Mouse (Mus musculus) mesoderm, embryonic 11.5 days (tissue): ENCODE data around the gene Csrp2.

Source experiments
- DNase-seq: peaks from one replicate; pipeline ENCODE4 v3.0.0-alpha.2; 2012; ENCODE audit warnings: low read depth, low spot score

Gene Csrp2

GRCm38 (mm10) chr10:110931161-110931912 lies 11.7 kb downstream of the Csrp2 start:
- peak; percentile 36 for DNase-seq

DNA sequence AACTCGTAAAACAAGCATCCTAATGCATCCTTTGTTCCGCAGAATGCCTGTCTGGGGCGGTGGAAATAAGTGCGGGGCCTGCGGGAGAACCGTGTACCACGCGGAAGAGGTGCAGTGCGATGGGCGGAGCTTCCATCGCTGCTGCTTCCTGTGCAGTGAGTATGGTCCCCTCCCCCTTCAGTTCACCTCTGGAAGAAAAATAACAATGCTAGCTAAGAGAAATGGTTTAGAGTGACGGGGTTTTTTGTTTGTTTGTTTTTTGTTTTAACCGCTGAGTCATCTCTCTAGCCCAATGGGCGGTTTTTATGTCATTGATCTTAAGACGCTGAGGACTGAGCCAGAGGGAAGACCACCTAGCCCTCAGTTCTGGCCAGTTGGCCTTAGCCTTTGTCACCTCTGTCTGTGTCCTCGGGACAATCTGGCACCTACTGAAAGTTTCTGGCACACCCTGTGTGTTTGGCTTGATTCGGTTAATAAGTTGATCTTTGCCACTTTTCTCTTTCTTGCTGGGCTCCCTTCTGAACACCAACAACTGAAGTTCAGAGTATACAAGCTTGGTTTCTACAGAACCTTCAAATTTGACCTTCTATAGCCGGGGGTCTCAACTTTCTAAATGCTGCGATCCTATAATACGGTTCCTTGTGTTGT lies 12.4 kb downstream of the Csrp2 start:
- DNase-seq: peak; percentile 61

GRCm38 (mm10) chr10:110933584-110933983 lies 14.0 kb downstream of the Csrp2 start:
- DNase-seq: no peak

GRCm38 (mm10) chr10:110935081-110935480 lies 15.5 kb downstream of the Csrp2 start:
- no peak for DNase-seq

DNA sequence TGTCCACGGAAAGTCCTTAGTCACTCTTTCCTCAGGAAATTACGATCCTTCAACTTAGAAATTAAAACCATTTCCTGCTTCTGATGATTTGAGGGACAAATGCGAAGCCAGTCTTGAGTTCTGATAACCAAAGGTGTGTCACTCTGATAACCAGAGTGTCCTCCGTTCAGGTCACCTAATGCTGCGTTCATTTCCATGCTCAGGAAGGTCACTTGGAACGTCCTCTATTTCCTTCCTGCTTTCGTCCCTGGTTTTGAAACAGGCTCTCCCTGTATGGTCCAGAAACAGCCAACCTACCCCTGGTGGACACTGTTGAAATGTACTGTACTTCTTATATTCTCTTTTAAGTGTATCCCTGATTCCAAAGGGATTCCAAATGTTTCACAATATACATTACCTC lies 16.1 kb downstream of the Csrp2 start:
- no peak for DNase-seq

DNA sequence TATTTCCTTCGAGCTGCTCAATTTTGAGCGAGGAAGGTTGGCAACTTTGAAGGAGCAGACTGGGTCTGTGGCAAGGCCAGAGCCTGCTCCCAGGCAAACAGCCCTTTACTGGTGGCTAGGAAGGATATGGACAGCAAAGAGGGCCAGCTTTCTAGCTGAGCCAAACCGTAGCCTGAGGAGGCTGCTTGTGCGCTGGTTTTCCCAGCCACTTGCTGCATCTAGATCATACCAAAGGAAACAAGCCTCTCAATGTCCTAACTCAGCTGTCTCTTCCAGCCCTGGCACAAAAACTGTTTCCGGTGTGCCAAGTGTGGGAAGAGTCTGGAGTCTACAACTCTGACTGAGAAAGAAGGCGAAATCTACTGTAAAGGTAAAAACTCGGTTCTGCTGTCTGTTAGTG lies 18.8 kb downstream of the Csrp2 start:
- DNase-seq: no peak

DNA sequence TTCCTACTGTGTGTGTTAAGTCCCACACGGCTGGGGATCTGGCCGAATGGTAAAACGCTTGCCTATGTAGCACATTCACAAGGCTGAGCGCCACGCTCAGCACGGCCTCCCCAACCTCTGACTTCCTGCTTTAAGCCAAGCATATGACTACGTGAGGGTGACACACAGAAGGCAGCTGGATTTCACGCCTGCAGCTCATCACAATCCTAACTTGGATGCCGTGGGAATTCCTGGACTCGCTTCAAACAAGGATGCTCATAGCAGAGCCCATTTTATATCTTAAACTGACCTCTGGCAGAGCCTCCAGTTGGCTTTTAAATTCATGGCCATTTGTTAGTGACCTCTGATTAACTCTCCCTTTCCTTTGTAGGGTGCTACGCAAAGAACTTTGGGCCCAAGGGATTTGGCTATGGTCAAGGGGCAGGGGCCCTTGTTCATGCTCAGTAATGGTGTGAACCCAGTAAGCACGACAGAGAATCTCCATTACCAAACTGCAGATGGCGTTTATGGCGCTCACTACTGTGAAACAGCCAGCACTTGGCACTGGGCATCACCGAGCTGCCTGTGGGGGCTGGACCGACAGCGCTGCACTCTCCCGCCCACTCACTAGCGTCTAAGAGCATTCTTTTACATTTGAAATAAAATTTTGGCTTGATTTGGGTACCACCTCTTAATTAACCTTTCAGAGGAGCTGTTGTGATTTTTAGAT lies 19.4 kb downstream of the Csrp2 start:
- no peak for DNase-seq

GRCm38 (mm10) chr10:110939717-110940116 lies 20.1 kb downstream of the Csrp2 start:
- DNase-seq: no peak

GRCm38 (mm10) chr10:110940740-110941398 lies 21.3 kb downstream of the Csrp2 start:
- DNase-seq: no peak

GRCm38 (mm10) chr10:110941968-110942367 lies 22.4 kb downstream of the Csrp2 start:
- no peak for DNase-seq

DNA sequence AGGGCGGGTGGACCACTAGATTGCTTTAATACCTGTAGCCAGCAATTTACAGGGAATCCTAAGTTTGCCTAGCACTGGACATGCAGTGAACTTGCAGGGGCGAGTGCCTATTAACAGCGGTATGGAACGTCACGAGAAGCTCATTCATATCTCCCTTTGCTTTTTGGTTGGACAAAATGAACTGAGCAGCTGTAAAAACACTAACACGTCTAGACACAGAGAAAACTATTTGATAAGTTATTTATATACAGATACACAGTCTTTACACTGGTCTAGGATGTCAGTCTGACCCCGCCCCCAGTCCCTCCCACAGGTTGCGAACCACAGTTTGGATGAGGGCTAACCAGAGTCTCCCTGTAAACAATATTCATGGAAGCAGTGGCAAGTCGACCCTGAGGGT lies 23.2 kb downstream of the Csrp2 start:
- no peak for DNase-seq

- no peak for DNase-seq
These were observed 24.6 kb downstream of the Csrp2 start for GRCm38 (mm10) chr10:110944175-110944574.

DNA sequence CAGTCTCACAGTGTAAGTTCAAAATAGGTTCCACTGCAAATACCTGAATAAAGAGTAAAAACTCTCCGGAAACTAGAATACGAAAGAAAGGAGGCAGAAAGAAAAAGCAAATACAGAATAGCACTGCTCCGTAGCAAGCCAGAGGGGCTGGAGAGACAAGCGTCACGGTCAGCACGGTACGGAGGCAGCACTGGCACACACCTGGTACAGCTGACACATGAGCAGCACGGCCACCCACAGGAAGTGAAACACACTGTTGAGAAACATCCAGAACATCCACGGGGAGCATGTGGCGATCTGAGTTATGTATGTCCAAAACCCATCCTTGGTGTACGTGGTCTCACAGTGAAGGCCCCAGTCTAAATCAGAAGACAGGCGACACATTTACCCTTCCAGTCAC lies 26.4 kb downstream of the Csrp2 start:
- DNase-seq: no peak

DNA sequence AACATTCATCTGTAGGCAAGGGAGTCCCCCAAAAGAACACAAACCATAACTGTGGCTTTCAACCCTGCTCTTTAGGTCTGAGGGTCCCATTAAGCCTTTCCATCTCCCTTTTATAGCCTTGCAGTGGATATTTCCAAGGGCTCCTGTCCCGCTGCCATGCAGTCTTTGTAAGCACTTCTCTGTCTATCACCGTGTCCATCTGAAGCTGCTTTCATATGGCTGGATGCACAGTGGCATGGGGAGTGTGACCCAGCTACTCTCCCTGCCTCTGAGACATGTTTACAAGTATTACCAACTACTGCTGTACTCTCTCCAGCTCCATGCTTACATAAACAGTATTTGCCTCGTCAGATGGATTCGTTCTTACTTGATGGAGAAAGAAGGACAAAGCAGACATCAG lies 28.0 kb downstream of the Csrp2 start:
- DNase-seq: no peak

GRCm38 (mm10) chr10:110951112-110951511 lies 31.5 kb downstream of the Csrp2 start:
- no peak for DNase-seq

DNA sequence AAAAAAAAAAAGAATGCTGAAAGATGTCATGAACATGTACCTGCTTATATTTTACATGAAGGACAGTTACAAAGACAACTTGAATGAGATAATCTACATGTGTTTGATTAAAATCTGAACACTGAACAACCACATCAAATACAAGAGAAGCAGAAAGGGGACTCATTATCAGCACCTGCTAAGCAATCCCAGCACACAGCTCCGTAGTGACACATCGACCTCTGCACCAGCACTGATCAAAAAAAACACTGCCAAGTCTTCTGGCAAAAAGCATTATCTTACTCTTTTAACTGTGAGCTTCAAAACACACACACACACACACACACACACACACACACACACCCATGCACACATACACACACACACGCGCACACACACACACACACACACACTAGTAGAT lies 32.2 kb downstream of the Csrp2 start:
- DNase-seq: no peak

- DNase-seq: no peak
These were observed 32.7 kb downstream of the Csrp2 start for GRCm38 (mm10) chr10:110952271-110952670.

- DNase-seq: no peak
These were observed 33.4 kb downstream of the Csrp2 start for GRCm38 (mm10) chr10:110952937-110953451.

DNA sequence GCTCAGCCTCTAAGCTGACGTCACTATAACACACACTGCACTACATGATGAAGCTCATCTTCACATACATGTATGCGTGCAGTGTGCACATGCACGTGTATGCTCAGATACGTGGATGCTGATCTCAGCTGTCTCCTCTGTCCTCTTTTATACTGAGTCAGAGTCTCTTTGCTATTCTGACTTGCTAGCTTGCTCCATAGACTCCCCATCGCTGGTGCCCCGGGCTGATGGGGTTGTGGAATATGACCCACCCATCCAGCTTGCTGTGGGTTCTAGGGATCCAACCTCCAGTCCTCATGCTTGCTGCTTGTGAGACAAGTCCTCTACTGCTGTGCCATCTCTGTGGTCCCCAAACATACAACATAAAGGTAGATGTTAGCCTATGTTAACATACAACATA lies 39.3 kb downstream of the Csrp2 start:
- DNase-seq: no peak

GRCm38 (mm10) chr10:110959781-110960180 lies 40.2 kb downstream of the Csrp2 start:
- no peak for DNase-seq

DNA sequence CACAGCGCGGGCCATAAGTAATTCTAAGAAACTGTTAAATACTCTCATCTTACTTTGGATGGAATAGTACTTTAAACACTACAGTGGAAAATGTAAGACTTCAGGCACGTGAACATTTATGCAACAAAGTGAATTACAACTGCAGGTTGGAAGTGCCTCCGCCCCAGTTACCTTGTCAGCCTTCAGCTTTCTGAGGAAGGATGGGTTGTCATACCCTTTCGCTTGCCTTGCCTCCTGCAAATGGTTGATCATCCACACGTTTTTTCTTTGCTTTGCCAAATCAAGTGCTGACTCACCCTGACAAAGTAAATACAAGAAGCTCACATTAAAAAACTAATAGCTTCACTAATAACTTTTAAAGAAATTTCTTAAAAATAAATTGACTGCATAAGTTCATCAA lies 41.3 kb downstream of the Csrp2 start:
- no peak for DNase-seq

DNA sequence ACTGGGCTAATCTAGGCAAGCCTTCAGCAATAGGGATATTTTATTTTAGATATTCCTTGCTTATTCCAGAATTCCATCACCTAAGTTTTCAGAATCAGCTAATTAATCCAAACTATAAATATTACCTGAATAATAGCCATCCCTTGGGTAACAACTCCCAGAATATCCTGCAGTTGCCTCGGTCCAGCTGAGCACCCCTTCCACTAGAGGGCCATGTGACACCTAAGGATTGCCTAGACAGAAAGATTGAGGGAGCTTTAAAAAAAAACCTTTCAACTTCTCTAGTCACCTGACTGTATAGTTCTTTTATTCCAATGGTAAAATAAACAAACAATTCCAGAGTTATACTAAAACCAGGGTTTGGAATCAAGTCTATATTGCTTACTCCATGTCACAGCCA lies 42.6 kb downstream of the Csrp2 start:
- no peak for DNase-seq
